Mouse (Mus musculus): Measurements from ENCODE around the gene Slirp. TPM values are rescaled to one million over a fixed set of nuclear protein-coding genes. Genes with fewer than 3 reads are reported as not detected.
A peak's percentile ranks its signal among the peaks of the same experiment; 100 is the strongest.

Gene Slirp
- 290 and 308 TPM in 2 replicates for polyA plus RNA-seq (2015; fragmentation: Nextera tagmentation; extraction: Ambion mirVana)

DNA sequence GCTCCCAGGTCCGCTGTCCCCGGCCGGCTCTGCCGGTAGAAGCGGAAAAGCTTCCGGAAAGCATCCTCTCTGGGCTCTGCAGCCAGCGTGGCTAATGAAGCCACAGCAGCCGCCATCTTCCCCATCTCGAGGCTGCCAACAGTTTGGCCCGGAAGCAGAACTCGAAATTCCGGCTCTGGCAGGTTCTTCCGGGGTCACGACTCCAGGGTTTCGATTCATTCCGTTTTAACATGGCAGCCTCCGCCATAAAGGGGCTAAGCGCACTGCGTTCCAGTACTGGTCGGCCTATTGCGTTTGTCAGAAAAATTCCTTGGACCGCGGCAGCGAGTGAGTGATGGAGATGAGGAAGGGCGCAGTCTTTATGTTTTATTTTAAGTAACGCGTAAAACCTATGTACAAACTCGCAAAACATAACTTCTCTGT, at the start of gene Slirp, which contains the start of gene Alkbh1:
TSS of gene Slirp (plus strand) at position 197 of the 423 bp plus-strand sequence.
TSS of gene Alkbh1 (minus strand) at position 318 of the 423 bp plus-strand sequence.
- no peaks in the 10 kb centered on the region for H3K27me3 ChIP-seq (replicated peaks)
- H3K4me1 ChIP-seq (replicated peaks) = 0 out of 2 replicates have a peak, but pooled peaks cover 8% of the 10 kb centered on the region
- peak; percentile 95 for ATAC-seq
- under 1% methylated on average over 28 of the region's 28 CpGs for WGBS
- H3K9ac ChIP-seq = peak within 1 kb of the TSS; percentile 87
- H3K36me3 ChIP-seq = peaks cover 21% of the 10 kb centered on the region
- H3K9me3 ChIP-seq = no peaks in the 10 kb centered on the region
- peak within 1 kb of the TSS; percentile 74 for H3K4me2 ChIP-seq (replicated peaks)
- H3K27ac ChIP-seq = peak within 1 kb of the TSS; percentile 82
- peak within 1 kb of the TSS; percentile 80 for H3K4me3 ChIP-seq (replicated peaks)

DNA sequence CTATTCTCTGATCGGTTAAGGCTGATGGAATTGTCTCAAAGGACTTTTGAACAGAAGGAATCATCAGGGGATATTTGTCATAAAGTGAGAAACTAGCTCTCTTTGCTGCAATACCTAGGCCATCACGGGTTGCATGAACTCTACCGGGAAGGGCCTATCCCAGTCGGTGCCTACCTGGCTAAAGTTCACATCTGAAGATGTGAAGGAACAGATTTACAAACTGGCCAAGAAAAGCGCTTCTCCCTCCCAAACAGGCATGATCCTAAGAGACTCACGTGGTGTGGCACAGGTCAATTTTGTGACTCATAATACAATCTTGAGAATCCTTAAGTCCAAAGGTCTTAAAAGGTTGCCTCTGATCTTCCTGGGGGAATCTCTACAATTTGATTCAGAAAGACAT, 49.4 kb upstream of the Slirp start:
- WGBS = 73% methylated on average over 6 of the region's 6 CpGs
- ATAC-seq = peak; percentile 54
- no peak overlapping the region for H3K4me3 ChIP-seq (replicated peaks)
- no peaks in the 10 kb centered on the region for H3K27me3 ChIP-seq (replicated peaks)
- no peaks in the 10 kb centered on the region for H3K9me3 ChIP-seq
- H3K36me3 ChIP-seq = no peaks in the 10 kb centered on the region
- H3K4me2 ChIP-seq (replicated peaks) = no peak overlapping the region
- no peak overlapping the region for H3K9ac ChIP-seq
- H3K4me1 ChIP-seq (replicated peaks) = 0 out of 2 replicates have a peak, but pooled peaks cover 3% of the 10 kb centered on the region
- H3K27ac ChIP-seq = no peak overlapping the region

- no peaks in the 10 kb centered on the region for H3K27me3 ChIP-seq (replicated peaks)
- H3K9ac ChIP-seq = no peak overlapping the region
- no peak overlapping the region for H3K4me3 ChIP-seq (replicated peaks)
- no peaks in the 10 kb centered on the region for H3K36me3 ChIP-seq
- no peak for ATAC-seq
- H3K4me2 ChIP-seq (replicated peaks) = no peak overlapping the region
- 0 out of 2 replicates have a peak, but pooled peaks cover 3% of the 10 kb centered on the region for H3K4me1 ChIP-seq (replicated peaks)
- WGBS = 89% methylated on average over 4 of the region's 4 CpGs
- H3K9me3 ChIP-seq = no peaks in the 10 kb centered on the region
- no peak overlapping the region for H3K27ac ChIP-seq
Measured at GRCm38 (mm10) chr12:87397126-87397525, 46.6 kb upstream of the Slirp start.

GRCm38 (mm10) chr12:87397811-87398417, 45.8 kb upstream of the Slirp start:
- H3K27me3 ChIP-seq (replicated peaks) = no peaks in the 10 kb centered on the region
- no peaks in the 10 kb centered on the region for H3K9me3 ChIP-seq
- H3K9ac ChIP-seq = no peak overlapping the region
- 62% methylated on average over 4 of the region's 4 CpGs for WGBS
- H3K4me1 ChIP-seq (replicated peaks) = 0 out of 2 replicates have a peak, but pooled peaks cover 3% of the 10 kb centered on the region
- H3K27ac ChIP-seq = no peak overlapping the region
- ATAC-seq = no peak
- H3K4me2 ChIP-seq (replicated peaks) = no peak overlapping the region
- no peak overlapping the region for H3K4me3 ChIP-seq (replicated peaks)
- H3K36me3 ChIP-seq = no peaks in the 10 kb centered on the region

DNA sequence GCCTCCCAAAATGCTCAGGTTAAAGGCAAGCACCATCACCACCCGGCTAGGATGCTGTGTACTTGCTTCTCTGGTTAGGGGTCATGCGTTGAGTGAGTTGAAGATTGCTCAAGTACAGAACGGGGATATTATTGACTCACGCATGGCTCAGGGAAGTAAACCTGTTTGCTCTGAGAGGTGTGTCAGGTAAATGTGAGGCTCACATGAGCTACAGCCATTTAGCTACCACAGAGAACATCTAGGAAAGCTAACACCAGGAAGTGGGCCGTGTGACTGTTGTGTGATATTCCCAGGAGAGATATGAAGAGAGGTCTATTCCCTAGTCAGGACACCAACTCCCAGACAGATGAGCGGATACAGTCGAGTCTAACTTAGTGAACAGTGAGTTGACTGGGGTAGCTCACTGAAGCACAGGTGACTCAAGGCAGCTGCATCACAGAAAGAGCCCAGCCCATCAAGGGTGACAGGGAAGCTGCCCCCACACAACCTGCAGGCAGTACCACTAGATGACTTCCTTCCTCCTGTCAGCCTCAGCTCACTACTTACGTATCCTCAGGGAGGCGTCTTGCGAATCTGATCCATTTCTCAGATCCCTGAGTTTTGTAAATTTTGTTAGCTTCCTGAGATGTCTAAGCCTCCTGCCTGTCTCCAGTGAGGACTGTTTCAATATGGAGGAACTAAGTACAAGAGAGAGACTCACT, 44.4 kb upstream of the Slirp start:
- H3K9me3 ChIP-seq = no peaks in the 10 kb centered on the region
- H3K27me3 ChIP-seq (replicated peaks) = no peaks in the 10 kb centered on the region
- 0 out of 2 replicates have a peak overlapping the region, but pooled peaks have one; percentile 42 for H3K27ac ChIP-seq
- no peak overlapping the region for H3K9ac ChIP-seq
- no peaks in the 10 kb centered on the region for H3K36me3 ChIP-seq
- peak; percentile 81 for ATAC-seq
- H3K4me3 ChIP-seq (replicated peaks) = no peak overlapping the region
- 0 out of 2 replicates have a peak, but pooled peaks cover 3% of the 10 kb centered on the region for H3K4me1 ChIP-seq (replicated peaks)
- WGBS = 63% methylated on average over 10 of the region's 10 CpGs
- H3K4me2 ChIP-seq (replicated peaks) = no peak overlapping the region

DNA sequence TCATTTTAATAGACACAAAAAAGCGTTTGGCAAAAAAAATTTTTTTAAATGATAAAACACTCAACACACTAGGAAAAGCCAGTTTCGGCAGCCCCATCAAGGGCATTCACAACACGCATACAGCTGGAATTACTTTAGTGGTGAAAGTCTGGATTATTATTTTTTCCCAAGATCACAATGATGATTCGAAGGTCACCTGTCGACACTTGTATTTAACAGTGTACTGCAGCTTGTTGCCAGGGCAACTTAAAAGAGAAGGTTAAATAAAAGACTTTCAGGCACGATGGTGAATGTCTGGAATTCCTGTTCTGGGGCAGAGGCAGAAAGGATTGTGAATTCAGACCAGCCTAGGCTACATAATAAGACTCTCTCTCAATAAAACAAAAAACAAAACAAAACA, 41.8 kb upstream of the Slirp start:
- 65% methylated on average over 6 of the region's 6 CpGs for WGBS
- Histone ChIP-seq H3K4me2 (replicated peaks) (no peak overlapping the region), H3K4me3 (replicated peaks) (no peak overlapping the region), H3K27ac (no peak overlapping the region), H3K4me1 (replicated peaks) (0 out of 2 replicates have a peak, but pooled peaks cover 3% of the 10 kb centered on the region), H3K9ac (no peak overlapping the region), H3K36me3 (no peaks in the 10 kb centered on the region), H3K27me3 (replicated peaks) (no peaks in the 10 kb centered on the region), H3K9me3 (no peaks in the 10 kb centered on the region)
- no peak for ATAC-seq

DNA sequence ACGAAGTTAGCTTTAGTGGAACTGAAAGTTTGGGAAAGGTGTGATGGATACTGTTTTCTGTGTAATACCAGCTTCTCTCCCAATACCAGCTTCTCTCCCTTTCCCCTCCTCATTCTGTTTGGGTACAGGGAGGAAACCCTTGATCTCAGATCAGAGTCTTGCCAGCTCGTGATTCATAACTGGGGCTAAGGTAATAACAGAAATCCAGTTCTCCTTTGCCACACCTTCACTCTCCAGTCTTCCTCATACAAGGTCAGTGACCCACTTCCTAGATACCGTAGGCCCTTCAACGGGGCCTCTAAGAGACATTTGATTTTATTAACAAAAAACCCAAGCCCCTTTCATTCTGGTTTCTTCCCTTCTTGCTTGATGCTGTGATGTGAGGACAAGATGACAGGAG, 38.5 kb upstream of the Slirp start:
- peaks cover 10% of the 10 kb centered on the region; the same call in 1 of the 2 replicates for H3K4me1 ChIP-seq (replicated peaks)
- no peaks in the 10 kb centered on the region for H3K9me3 ChIP-seq
- H3K27me3 ChIP-seq (replicated peaks) = no peaks in the 10 kb centered on the region
- 68% methylated on average over 4 of the region's 4 CpGs for WGBS
- H3K9ac ChIP-seq = no peak overlapping the region
- H3K36me3 ChIP-seq = no peaks in the 10 kb centered on the region
- peak; percentile 72 for ATAC-seq
- no peak overlapping the region for H3K4me3 ChIP-seq (replicated peaks)
- H3K4me2 ChIP-seq (replicated peaks) = no peak overlapping the region
- H3K27ac ChIP-seq = no peak overlapping the region

DNA sequence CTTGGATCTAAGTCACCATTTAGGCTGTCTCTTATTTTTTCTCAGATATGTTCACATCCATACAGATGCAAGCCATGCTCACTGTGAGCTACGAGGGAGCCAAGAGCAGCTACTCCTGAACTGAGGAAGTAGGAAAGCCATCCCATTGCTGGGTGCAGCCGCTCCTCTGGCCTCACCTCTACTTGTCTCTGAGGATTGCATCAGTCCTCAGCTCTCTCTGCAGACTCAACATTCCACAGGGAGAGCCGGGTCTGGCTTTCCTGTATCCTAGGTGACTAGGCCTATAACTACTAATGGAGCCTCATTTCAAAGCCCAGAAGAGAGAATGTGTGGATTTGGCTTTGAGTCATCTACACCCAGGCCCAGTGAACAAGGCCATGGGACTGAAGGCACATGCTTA, 38.0 kb upstream of the Slirp start:
- H3K27ac ChIP-seq = no peak overlapping the region

DNA sequence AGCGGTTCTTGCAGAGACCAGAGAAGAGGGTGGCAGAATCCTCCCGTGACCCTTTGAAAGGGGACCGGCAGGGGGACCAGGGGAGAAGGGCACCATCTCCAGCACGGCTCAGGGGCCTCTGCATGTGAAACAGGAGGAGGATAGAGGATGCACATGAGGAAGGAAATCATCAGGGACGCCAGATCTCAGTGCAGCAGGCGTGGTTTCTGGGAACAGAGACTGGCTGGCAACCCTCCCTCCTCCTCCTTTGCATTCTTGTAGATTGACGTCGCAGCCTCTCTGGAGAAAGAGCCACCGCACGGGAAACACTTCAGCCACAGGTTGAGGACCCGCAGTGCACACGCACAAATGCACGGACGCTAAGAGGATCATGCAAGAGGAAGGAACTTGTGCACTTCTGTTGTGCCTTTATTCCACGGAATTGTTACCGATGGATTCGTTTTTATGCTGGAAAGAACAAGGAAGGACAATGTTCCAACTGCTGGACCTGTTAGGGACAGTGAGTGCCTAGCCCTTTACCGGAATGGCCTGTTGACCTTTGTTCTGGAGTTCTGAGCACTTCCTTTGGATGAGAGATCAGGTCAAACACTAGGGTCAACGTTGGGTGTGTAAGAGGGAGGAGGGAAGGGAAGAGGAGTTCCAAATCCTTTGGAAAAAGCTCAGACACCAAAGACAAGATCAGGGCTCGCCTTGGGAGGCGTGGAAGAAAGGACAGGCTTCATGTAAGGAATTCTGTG, 35.7 kb upstream of the Slirp start:
- peak; percentile 52 for ATAC-seq
- peak overlapping the region; percentile 48 for H3K4me2 ChIP-seq (replicated peaks)
- no peaks in the 10 kb centered on the region for H3K9me3 ChIP-seq
- H3K4me1 ChIP-seq (replicated peaks) = peaks cover 15% of the 10 kb centered on the region; the same call in 1 of the 2 replicates
- H3K9ac ChIP-seq = no peak overlapping the region
- H3K36me3 ChIP-seq = no peaks in the 10 kb centered on the region
- no peaks in the 10 kb centered on the region for H3K27me3 ChIP-seq (replicated peaks)
- peak overlapping the region; percentile 28; the same call in 1 of the 2 replicates for H3K27ac ChIP-seq
- 29% methylated on average over 20 of the region's 21 CpGs for WGBS
- H3K4me3 ChIP-seq (replicated peaks) = no peak overlapping the region

More for the DNA sequence above, 38.0 kb upstream of the Slirp start:
- WGBS = 61% methylated on average over 3 of the region's 3 CpGs
- ATAC-seq = peak; percentile 55
- Histone ChIP-seq H3K27me3 (replicated peaks) (no peaks in the 10 kb centered on the region), H3K4me3 (replicated peaks) (no peak overlapping the region), H3K9ac (no peak overlapping the region), H3K9me3 (no peaks in the 10 kb centered on the region), H3K4me2 (replicated peaks) (no peak overlapping the region), H3K36me3 (no peaks in the 10 kb centered on the region), H3K4me1 (replicated peaks) (peaks cover 10% of the 10 kb centered on the region; the same call in 1 of the 2 replicates)

GRCm38 (mm10) chr12:87409123-87409522, 34.6 kb upstream of the Slirp start:
- no peak overlapping the region for H3K27ac ChIP-seq
- WGBS = 68% methylated on average over 4 of the region's 4 CpGs
- no peaks in the 10 kb centered on the region for H3K9me3 ChIP-seq
- no peak overlapping the region for H3K4me2 ChIP-seq (replicated peaks)
- H3K4me3 ChIP-seq (replicated peaks) = no peak overlapping the region
- no peaks in the 10 kb centered on the region for H3K27me3 ChIP-seq (replicated peaks)
- peaks cover 15% of the 10 kb centered on the region; the same call in 1 of the 2 replicates for H3K4me1 ChIP-seq (replicated peaks)
- H3K36me3 ChIP-seq = no peaks in the 10 kb centered on the region
- ATAC-seq = peak; percentile 41; the same call in 1 of the 2 replicates
- H3K9ac ChIP-seq = no peak overlapping the region

- Histone ChIP-seq H3K4me3 (replicated peaks) (no peak overlapping the region), H3K27ac (no peak overlapping the region), H3K9me3 (no peaks in the 10 kb centered on the region), H3K27me3 (replicated peaks) (no peaks in the 10 kb centered on the region), H3K9ac (no peak overlapping the region), H3K36me3 (no peaks in the 10 kb centered on the region), H3K4me2 (replicated peaks) (no peak overlapping the region), H3K4me1 (replicated peaks) (peaks cover 15% of the 10 kb centered on the region; the same call in 1 of the 2 replicates)
- peak; percentile 10; the same call in 1 of the 2 replicates for ATAC-seq
- 45% methylated on average over 7 of the region's 7 CpGs for WGBS
Measured at GRCm38 (mm10) chr12:87410999-87411398, 32.7 kb upstream of the Slirp start.
